Mouse (Mus musculus): Measurements from ENCODE around the gene Prlhr.

GRCm38 (mm10) chr19:60515064-60515463 lies 47.0 kb upstream of the Prlhr start:
- no peak for TF ChIP-seq FLI1 (IDR thresholded peaks at IDR 0.05; ENCODE audit: low read length)
- TF ChIP-seq GATA1 (IDR thresholded peaks at IDR 0.05; ENCODE audit: borderline replicate concordance, low read length) = no peak
